Mouse (Mus musculus) CD4-positive, CD25-positive, alpha-beta regulatory T cell (primary cell): ENCODE data around the gene Rnf220. TPM values are rescaled to one million over a fixed set of nuclear protein-coding genes. Genes with fewer than 3 reads are reported as not detected.

ENCODE experiments used
- polyA plus RNA-seq: library from polyadenylated mRNA; unstranded; fragments of 100-300 nt; shearing (Covaris generic); gene quantifications from one replicate; pipeline ENCODE4 v1.2.1, GENCODE M21; 2017

Gene Rnf220
- 136 TPM for polyA plus RNA-seq

DNA sequence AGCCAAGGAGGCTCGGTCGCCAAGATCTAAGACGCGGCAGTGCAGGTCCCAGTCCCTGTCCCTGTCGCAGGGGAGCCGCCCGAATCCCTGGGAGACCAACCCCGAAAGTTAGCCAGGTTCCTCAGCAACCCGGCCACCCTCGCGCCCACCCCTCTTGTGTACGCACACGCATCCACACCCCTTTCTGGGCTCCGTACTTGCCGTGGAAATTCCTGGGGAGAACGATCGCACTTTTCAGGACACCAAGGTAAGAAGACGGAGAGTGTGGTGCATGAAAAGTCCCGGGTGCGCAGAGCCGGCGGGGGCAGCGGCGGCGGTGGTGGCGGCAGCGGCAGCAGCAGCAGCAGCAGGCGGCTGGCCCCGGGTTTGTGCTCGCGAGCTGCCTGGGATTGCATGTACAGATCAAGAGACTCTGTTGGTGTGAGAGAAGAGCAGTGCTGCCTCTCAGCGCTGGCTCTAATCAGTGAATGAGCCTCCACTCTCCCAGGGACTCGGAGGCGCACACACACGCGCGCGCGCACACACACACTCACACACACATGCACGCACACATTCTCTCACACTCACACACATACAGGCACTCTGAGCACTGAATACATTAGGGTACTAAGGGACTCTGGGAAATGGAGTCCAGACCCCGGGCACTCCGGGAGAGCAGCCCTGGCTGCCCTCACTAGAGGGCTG, at the start of gene Rnf220:
TSS of gene Rnf220 (minus strand) at position 571 of the 684 bp plus-strand sequence.

DNA sequence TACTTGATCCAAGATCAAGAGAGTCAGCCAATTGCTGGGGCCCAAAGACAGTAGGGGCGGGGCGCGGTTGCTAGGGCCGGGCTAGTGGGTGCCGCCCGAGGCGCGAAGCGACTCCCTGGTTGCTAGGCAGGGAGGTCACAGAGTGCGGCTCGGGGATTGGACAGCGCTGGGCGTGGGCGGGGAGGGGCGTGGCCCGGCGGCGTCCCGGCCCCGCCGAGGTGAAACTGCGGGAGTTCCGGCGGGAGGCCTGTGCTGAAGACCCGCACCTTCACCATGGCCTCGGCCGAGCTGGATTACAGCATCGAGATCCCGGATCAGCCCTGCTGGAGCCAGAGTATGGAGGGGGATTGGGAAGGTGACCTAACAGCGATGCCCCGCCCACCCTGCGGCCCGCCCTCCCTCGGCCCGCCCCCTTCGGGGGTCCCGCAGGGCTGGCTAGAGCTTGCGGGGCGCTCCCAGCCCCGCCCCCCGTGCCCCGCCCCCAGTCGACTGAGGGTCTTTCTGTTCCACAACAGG, 245.0 kb downstream of the Rnf220 start, which contains the start of the genes Tmem53 and Armh1:
TSS of gene Tmem53 (plus strand) at position 151 of the 516 bp plus-strand sequence.
TSS of gene Armh1 (minus strand) at position 325 of the 516 bp plus-strand sequence.

Other genes with a start within 250 kb of the Rnf220 start
- 0.59 TPM for gene Tmem53, start 245.1 kb downstream of the Rnf220 start, polyA plus RNA-seq
- gene Armh1, start 244.9 kb downstream of the Rnf220 start, polyA plus RNA-seq = not detected
- gene Eri3, start 53.3 kb upstream of the Rnf220 start, polyA plus RNA-seq = 49.5 TPM
- gene Dmap1, start 185.2 kb upstream of the Rnf220 start, polyA plus RNA-seq = 49.5 TPM
- not detected for gene Gm12845, start 227.4 kb upstream of the Rnf220 start, polyA plus RNA-seq